Mouse (Mus musculus) lung, postnatal 0 days (tissue): ENCODE data around the gene P2rx4. TPM values are rescaled to one million over a fixed set of nuclear protein-coding genes. Genes with fewer than 3 reads are reported as not detected.

ENCODE experiments used
- ATAC-seq: fragments of 200-750 bp; cut with Nextera tagmentation; 2 replicates; pipeline ENCODE4 v1.8.0; 2017; ENCODE audit warnings: moderate library complexity
- DNase-seq: peaks from one replicate; pipeline ENCODE4 v3.0.0-alpha.2; 2016; ENCODE audit warnings: low spot score
- H3K27ac ChIP-seq: fragments of 300-500 bp; sonication (generic); 2 replicates; pipeline ENCODE4 v1.5.1; 2014; ENCODE audit warnings: antibody characterized with exemption, mild to moderate bottlenecking, low read length, mixed read lengths
- H3K27me3 ChIP-seq: fragments of 300-500 bp; sonication (generic); replicated peaks from 2 replicates; pipeline ENCODE4 v1.6.1; 2014; ENCODE audit warnings: low read length, mixed read lengths; ENCODE audit not compliant: insufficient read depth
- H3K36me3 ChIP-seq: fragments of 300-500 bp; sonication (generic); 2 replicates; pipeline ENCODE4 v1.6.1; 2014; ENCODE audit warnings: low read length, mixed read lengths; ENCODE audit not compliant: insufficient read depth
- H3K4me1 ChIP-seq: fragments of 300-500 bp; sonication (generic); 2 replicates; pipeline ENCODE4 v1.6.1; 2014; ENCODE audit warnings: antibody characterized with exemption, low read depth, low read length, mixed read lengths; ENCODE audit not compliant: insufficient read depth
- H3K4me2 ChIP-seq: fragments of 300-500 bp; sonication (generic); replicated peaks from 2 replicates; pipeline ENCODE4 v1.6.1; 2014; ENCODE audit warnings: low read depth, mild to moderate bottlenecking, low read length, moderate library complexity, mixed read lengths
- H3K4me3 ChIP-seq: fragments of 300-500 bp; sonication (generic); 2 replicates; pipeline ENCODE4 v1.5.1; 2014; ENCODE audit warnings: low read depth, low read length
- H3K9ac ChIP-seq: fragments of 300-500 bp; sonication (generic); replicated peaks from 2 replicates; pipeline ENCODE4 v1.6.1; 2014; ENCODE audit warnings: low read depth, mild to moderate bottlenecking
- H3K9me3 ChIP-seq: fragments of 300-500 bp; sonication (generic); 2 replicates; pipeline ENCODE4 v1.6.1; 2016; ENCODE audit warnings: low read length, mixed read lengths
- CTCF ChIP-seq: IDR thresholded peaks from 2 replicates; pipeline ENCODE4 v1.5.1; 2016; ENCODE audit warnings: antibody characterized with exemption, mild to moderate bottlenecking
- EP300 ChIP-seq: IDR thresholded peaks from 2 replicates; pipeline ENCODE4 v1.6.1; 2016; ENCODE audit warnings: antibody characterized with exemption, mild to moderate bottlenecking, control low read depth
- WGBS: fragments of 180-500 bp; shearing (Covaris S2); extraction: QIAGEN DNeasy Blood & Tissue Kit; methylation state at CpG from one replicate; pipeline ENCODE4 v1.1.7; 2014; 5-methylcytosine and 5-hydroxymethylcytosine counted together
- polyA plus RNA-seq: library from polyadenylated mRNA; unstranded; fragments of >200 nt; fragmentation: Nextera tagmentation; extraction: Ambion mirVana; gene quantifications from 2 replicates; pipeline ENCODE4 v1.2.1, GENCODE M21; 2015

P2rx4 gene
- polyA plus RNA-seq, 1 experiment from 2014 or later = 57.8 TPM

GRCm38 (mm10) chr5:122727096-122727495 lies 19.8 kb downstream of the P2rx4 start:
- 79% methylated on average over 7 of the region's 7 CpGs for WGBS
- ATAC-seq = no peak

GRCm38 (mm10) chr5:122730776-122731175 lies 23.4 kb downstream of the P2rx4 start:
- H3K36me3 ChIP-seq = no peaks in the 10 kb centered on the region
- TF ChIP-seq EP300 (no peak), CTCF (no peak)
- ATAC-seq = no peak
- H3K9me3 ChIP-seq = no peaks in the 10 kb centered on the region
- H3K27ac ChIP-seq = no peak overlapping the region
- no peaks in the 10 kb centered on the region for H3K27me3 ChIP-seq
- H3K9ac ChIP-seq = no peak overlapping the region
- 76% methylated on average over 10 of the region's 10 CpGs for WGBS
- H3K4me1 ChIP-seq = no peaks in the 10 kb centered on the region
- H3K4me3 ChIP-seq = no peak overlapping the region
- no peak for DNase-seq
- H3K4me2 ChIP-seq = no peak overlapping the region

More at GRCm38 (mm10) chr5:122727096-122727495, 19.8 kb downstream of the P2rx4 start:
- Histone ChIP-seq H3K36me3 (no peaks in the 10 kb centered on the region), H3K4me3 (no peak overlapping the region), H3K27ac (no peak overlapping the region), H3K4me2 (no peak overlapping the region), H3K9me3 (no peaks in the 10 kb centered on the region), H3K27me3 (no peaks in the 10 kb centered on the region), H3K9ac (no peak overlapping the region), H3K4me1 (no peaks in the 10 kb centered on the region)
- DNase-seq = no peak
- no peak for TF ChIP-seq EP300
- TF ChIP-seq CTCF = no peak

- no peak overlapping the region for H3K9ac ChIP-seq
- H3K9me3 ChIP-seq = no peaks in the 10 kb centered on the region
- DNase-seq = peak; percentile 27
- peak overlapping the region; percentile 39; the same call in 1 of the 2 replicates for H3K27ac ChIP-seq
- H3K4me3 ChIP-seq = no peak overlapping the region
- no peaks in the 10 kb centered on the region for H3K27me3 ChIP-seq
- WGBS = 64% methylated on average over 8 of the region's 8 CpGs
- TF ChIP-seq EP300 (no peak), CTCF (peak; percentile 85)
- H3K4me1 ChIP-seq = no peaks in the 10 kb centered on the region
- H3K4me2 ChIP-seq = no peak overlapping the region
- no peaks in the 10 kb centered on the region for H3K36me3 ChIP-seq
- no peak for ATAC-seq
These were observed 24.0 kb downstream of the P2rx4 start for GRCm38 (mm10) chr5:122731321-122731720.

GRCm38 (mm10) chr5:122731991-122732673 lies 24.8 kb downstream of the P2rx4 start:
- peak; percentile 81 for ATAC-seq
- Histone ChIP-seq H3K27ac (peak overlapping the region; percentile 39), H3K9ac (no peak overlapping the region), H3K4me1 (no peaks in the 10 kb centered on the region), H3K36me3 (no peaks in the 10 kb centered on the region), H3K4me3 (no peak overlapping the region), H3K9me3 (no peaks in the 10 kb centered on the region), H3K27me3 (no peaks in the 10 kb centered on the region), H3K4me2 (peak overlapping the region; percentile 17; the same call in 1 of the 2 replicates)
- peak; percentile 81 for DNase-seq
- 5% methylated on average over 15 of the region's 15 CpGs for WGBS
- TF ChIP-seq CTCF (no peak), EP300 (no peak)

- H3K27me3 ChIP-seq = no peaks in the 10 kb centered on the region
- H3K4me2 ChIP-seq = no peak overlapping the region
- 62% methylated on average over 17 of the region's 17 CpGs for WGBS
- ATAC-seq = no peak
- H3K27ac ChIP-seq = no peak overlapping the region
- no peaks in the 10 kb centered on the region for H3K36me3 ChIP-seq
- no peaks in the 10 kb centered on the region for H3K4me1 ChIP-seq
- TF ChIP-seq EP300 = no peak
- H3K4me3 ChIP-seq = no peak overlapping the region
- no peak overlapping the region for H3K9ac ChIP-seq
- DNase-seq = no peak
- H3K9me3 ChIP-seq = no peaks in the 10 kb centered on the region
These were observed 26.5 kb downstream of the P2rx4 start for GRCm38 (mm10) chr5:122733881-122734280.

DNA sequence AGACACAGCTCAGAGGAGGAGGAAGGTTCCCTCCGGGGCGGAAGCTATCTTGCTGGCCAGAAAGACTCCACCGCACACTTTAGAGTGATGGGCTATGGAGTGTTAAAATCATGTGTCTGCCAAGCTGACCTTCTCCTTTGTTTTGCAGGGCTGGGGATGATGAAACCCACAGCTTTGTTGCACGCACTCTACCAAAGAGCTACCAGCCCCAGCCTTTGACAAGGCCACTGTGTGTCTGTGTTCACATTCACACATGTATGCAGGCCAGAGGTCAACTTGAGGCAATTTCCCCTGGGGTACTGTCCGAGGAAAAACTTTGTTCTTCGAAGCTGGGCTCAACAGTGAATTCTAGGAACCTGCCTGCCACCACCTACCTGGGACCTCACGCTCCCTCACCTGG lies 28.5 kb downstream of the P2rx4 start:
- no peaks in the 10 kb centered on the region for H3K27me3 ChIP-seq
- no peak for DNase-seq
- no peak for ATAC-seq
- no peak overlapping the region for H3K4me2 ChIP-seq
- H3K36me3 ChIP-seq = no peaks in the 10 kb centered on the region
- no peaks in the 10 kb centered on the region for H3K9me3 ChIP-seq
- no peaks in the 10 kb centered on the region for H3K4me1 ChIP-seq
- WGBS = 86% methylated on average over 7 of the region's 7 CpGs
- H3K9ac ChIP-seq = no peak overlapping the region
- no peak overlapping the region for H3K4me3 ChIP-seq
- H3K27ac ChIP-seq = no peak overlapping the region
- TF ChIP-seq EP300 (no peak), CTCF (no peak)

DNA sequence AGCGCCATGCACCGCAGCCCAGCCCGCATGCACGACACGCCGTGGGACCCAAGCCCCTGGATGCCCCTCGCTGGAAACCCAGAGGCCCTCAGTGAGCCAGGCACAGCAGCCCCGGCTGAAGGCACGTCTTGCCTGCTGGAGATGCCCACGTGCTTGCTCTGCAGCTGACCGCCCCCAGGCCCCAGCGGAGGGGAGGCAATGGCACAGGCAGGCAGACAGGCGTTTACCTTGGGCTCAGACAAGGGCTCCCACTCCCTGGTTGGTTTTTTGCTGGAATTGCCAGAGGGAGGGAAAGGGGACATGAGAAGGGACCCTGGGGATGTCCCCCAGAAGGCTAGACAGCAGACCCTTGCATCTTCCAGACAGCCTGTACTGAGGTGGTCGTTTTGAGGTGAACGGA lies 29.4 kb downstream of the P2rx4 start:
- no peak for DNase-seq
- WGBS = 79% methylated on average over 15 of the region's 15 CpGs
- H3K27me3 ChIP-seq = no peaks in the 10 kb centered on the region
- no peak for TF ChIP-seq CTCF
- no peak for TF ChIP-seq EP300
- ATAC-seq = no peak
- no peak overlapping the region for H3K27ac ChIP-seq
- no peaks in the 10 kb centered on the region for H3K36me3 ChIP-seq
- no peaks in the 10 kb centered on the region for H3K4me1 ChIP-seq
- H3K4me2 ChIP-seq = no peak overlapping the region
- no peaks in the 10 kb centered on the region for H3K9me3 ChIP-seq
- no peak overlapping the region for H3K4me3 ChIP-seq
- no peak overlapping the region for H3K9ac ChIP-seq
